Mouse (Mus musculus): ENCODE measurements around the gene Nlgn2.

- TF ChIP-seq CTCF (IDR thresholded peaks at IDR 0.05; ENCODE audit: borderline replicate concordance, control insufficient read depth, extremely low read depth, insufficient read depth, low read length, poor library complexity) (no peak), POLR2A (IDR thresholded peaks at IDR 0.05; ENCODE audit: control insufficient read depth, extremely low read depth, insufficient read depth, low read length, poor library complexity) (no peak)
These were observed 34.9 kb downstream of the Nlgn2 start for GRCm38 (mm10) chr11:69802648-69803105.

Data from thymus, adult 2 months (tissue).